Mouse (Mus musculus) embryonic facial prominence, embryonic 15.5 days (tissue): ENCODE measurements at regions not wholly inside any gene's neighbourhood (a gene's known extent, or its start where the extent isn't known, plus 50 kb on each side); places are given as distances from the start of the nearest gene placed in this dataset.
A peak's percentile ranks its signal among the peaks of the same experiment; 100 is the strongest.

Experiments used
- ATAC-seq: fragments of 200-750 bp; cut with Nextera tagmentation; 2 replicates; pipeline ENCODE4 v1.8.0; 2017; ENCODE audit warnings: low read depth, moderate TSS enrichment; ENCODE audit not compliant: insufficient number of reproducible peaks, low FRiP score, low TSS enrichment
- H3K27ac ChIP-seq: fragments of 300-500 bp; sonication (generic); replicated peaks from 2 replicates; pipeline ENCODE4 v1.5.1; 2015; ENCODE audit warnings: mild to moderate bottlenecking, inconsistent platforms
- H3K27me3 ChIP-seq: fragments of 300-500 bp; sonication (generic); 2 replicates; pipeline ENCODE4 v1.6.1; 2015; ENCODE audit warnings: inconsistent platforms
- H3K36me3 ChIP-seq: fragments of 300-500 bp; sonication (generic); 2 replicates; pipeline ENCODE4 v1.6.1; 2015; ENCODE audit warnings: mild to moderate bottlenecking, inconsistent platforms
- H3K4me1 ChIP-seq: fragments of 300-500 bp; sonication (generic); 2 replicates; pipeline ENCODE4 v1.6.1; 2015; ENCODE audit warnings: inconsistent platforms
- H3K4me2 ChIP-seq: fragments of 300-500 bp; sonication (generic); replicated peaks from 2 replicates; pipeline ENCODE4 v1.6.1; 2015; ENCODE audit warnings: mild to moderate bottlenecking, inconsistent platforms
- H3K4me3 ChIP-seq: fragments of 300-500 bp; sonication (generic); replicated peaks from 2 replicates; pipeline ENCODE4 v1.5.1; 2015; ENCODE audit warnings: mild to moderate bottlenecking, inconsistent platforms
- H3K9ac ChIP-seq: fragments of 300-500 bp; sonication (generic); 2 replicates; pipeline ENCODE4 v1.6.1; 2015; ENCODE audit warnings: inconsistent platforms
- H3K9me3 ChIP-seq: fragments of 300-500 bp; sonication (generic); replicated peaks from 2 replicates; pipeline ENCODE4 v1.6.1; 2016; ENCODE audit warnings: inconsistent platforms
- WGBS: fragments of 180-500 bp; shearing (Covaris S2); methylation state at CpG from one replicate; pipeline ENCODE4 v1.1.7; 2015; 5-methylcytosine and 5-hydroxymethylcytosine counted together

DNA sequence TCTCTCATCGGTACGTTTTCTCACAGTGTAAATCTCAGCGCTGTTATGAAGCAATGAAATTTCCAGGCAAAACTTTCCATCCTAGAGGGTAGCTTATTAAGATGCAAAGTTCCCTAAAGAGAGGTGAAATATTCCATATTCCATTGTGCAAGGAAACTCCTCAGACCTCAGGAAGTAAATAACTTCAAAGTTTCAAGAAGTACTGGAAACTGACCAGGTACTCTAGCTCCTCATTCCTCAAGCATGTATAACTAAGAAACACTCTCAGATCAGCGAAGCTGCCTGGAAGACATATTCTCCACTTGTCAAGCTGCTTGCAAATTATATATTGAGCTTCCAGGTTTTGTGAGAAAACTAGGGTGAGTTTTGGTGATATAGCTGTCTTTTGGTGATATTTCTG, 279.8 kb upstream of the Mad2l1 start:
- Histone ChIP-seq H3K4me3 (no peak overlapping the region), H3K4me1 (no peaks in the 10 kb centered on the region), H3K27ac (no peak overlapping the region), H3K36me3 (no peaks in the 10 kb centered on the region), H3K9me3 (no peaks in the 10 kb centered on the region), H3K9ac (no peak overlapping the region), H3K4me2 (no peak overlapping the region), H3K27me3 (no peaks in the 10 kb centered on the region)
- ATAC-seq: no peak
- 84% methylated on average over 4 of the region's 4 CpGs for WGBS

DNA sequence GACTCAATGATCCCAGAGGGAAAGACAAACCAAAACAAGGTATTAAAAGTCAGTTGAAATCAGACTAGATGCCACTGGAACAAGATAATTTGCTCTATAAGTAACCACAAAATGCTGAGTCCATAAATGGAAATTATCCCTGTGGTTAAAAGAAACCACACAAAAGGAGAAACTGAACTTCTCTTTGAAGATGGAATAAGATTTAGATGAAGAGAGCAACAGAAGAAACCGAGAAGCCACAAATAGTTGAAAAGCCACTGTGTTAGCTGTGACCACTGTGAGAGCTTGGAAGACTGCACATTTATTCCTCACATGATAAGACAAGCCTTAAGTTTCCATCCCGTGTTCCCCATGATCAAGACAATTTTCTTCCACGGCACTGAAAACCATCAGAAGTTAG, 271.8 kb upstream of the Mad2l1 start:
- peaks cover 3% of the 10 kb centered on the region for H3K4me1 ChIP-seq
- ATAC-seq: peak; percentile 69
- no peak overlapping the region for H3K4me3 ChIP-seq
- H3K36me3 ChIP-seq: no peaks in the 10 kb centered on the region
- H3K27ac ChIP-seq: peak overlapping the region; percentile 55; the same call in 1 of the 2 replicates
- no peak overlapping the region for H3K4me2 ChIP-seq
- no peak overlapping the region for H3K9ac ChIP-seq
- no peaks in the 10 kb centered on the region for H3K9me3 ChIP-seq
- 38% methylated on average over 3 of the region's 3 CpGs for WGBS
- no peaks in the 10 kb centered on the region for H3K27me3 ChIP-seq

DNA sequence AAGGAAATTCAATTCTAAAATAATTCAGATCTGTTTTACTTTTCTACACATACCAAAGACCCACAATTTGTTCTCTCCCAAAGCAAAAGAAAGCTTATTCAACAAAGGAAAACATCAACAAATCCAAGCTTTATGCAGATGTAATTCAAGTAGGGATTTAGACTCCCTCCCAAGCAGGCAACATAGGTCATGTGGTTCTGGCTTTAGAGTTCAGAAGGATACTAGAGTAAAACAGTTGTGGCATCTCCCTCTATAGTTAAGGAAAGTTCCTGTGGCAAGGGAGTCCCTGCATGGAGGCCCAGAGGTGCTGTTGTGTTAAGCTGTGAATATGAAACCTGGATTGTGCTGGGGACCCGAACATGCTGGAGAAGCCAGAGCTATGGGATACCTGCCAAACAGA, 271.3 kb upstream of the Mad2l1 start:
- peaks cover 3% of the 10 kb centered on the region for H3K4me1 ChIP-seq
- peak overlapping the region; percentile 65 for H3K27ac ChIP-seq
- H3K9ac ChIP-seq: no peak overlapping the region
- peak; percentile 77 for ATAC-seq
- H3K36me3 ChIP-seq: no peaks in the 10 kb centered on the region
- no peak overlapping the region for H3K4me3 ChIP-seq
- H3K9me3 ChIP-seq: no peaks in the 10 kb centered on the region
- WGBS: 38% methylated on average over 1 of the region's 1 CpGs
- H3K4me2 ChIP-seq: no peak overlapping the region
- H3K27me3 ChIP-seq: no peaks in the 10 kb centered on the region

DNA sequence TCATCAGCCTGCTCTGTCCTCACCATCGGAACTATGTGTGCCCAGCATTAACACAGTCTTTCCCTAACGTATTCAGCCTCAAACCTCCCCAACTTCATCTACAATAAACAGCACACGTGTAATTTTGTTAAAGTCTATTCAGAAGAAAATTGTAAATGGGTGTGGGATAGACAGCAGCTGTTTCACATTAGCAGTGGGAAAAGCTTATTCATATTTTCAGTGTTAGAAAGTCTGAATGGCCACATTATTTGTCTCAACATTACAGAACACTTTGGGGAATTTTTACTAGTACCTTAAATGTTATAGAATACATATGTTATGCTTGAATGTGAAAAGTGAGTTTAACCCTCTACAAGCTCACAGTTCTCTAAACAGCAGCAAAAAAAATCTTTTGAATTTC, 266.8 kb upstream of the Mad2l1 start:
- WGBS: 30% methylated on average over 3 of the region's 3 CpGs
- Histone ChIP-seq H3K36me3 (no peaks in the 10 kb centered on the region), H3K27me3 (no peaks in the 10 kb centered on the region), H3K4me2 (no peak overlapping the region), H3K9ac (no peak overlapping the region), H3K4me1 (peaks cover 3% of the 10 kb centered on the region), H3K4me3 (no peak overlapping the region), H3K27ac (0 out of 2 replicates have a peak overlapping the region, but pooled peaks have one; percentile 11), H3K9me3 (no peaks in the 10 kb centered on the region)
- ATAC-seq: no peak

DNA sequence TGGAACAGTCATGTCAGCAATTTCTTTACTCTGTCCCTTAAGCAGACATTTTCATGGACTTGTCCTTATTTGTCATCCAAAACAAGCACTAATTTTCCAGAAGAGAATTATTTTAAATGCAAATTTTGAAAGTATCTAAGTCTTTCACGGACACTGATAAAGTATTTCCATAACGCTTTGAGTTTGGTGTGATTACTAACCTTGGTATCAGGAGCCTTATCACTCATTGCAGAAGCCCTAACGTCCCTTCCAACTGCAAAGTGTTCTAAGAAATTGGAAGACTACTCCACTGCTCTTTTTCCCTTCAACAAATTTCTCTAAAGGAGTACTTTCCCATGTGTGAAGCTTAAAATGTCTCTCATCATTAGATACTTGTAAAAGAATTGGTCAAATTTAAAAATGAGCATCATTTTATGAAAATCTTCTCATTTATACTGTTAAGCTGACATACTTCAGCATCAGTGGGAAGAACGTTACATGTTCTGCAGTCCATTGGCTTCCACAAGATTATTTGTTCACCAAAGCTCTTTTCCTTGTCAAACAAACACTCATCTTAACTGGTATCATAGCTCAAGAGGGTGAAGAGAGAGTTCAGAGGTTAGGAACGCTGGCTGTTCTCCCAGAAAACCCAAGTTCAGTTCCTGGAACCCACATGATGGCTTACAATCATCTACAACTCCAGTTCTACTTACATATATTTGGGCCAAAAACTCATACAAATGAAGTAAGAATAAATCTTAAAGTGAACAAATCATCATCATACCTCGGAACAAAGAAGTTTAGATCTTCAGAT, 263.6 kb upstream of the Mad2l1 start:
- Histone ChIP-seq H3K36me3 (no peaks in the 10 kb centered on the region), H3K27ac (no peak overlapping the region), H3K9ac (no peak overlapping the region), H3K4me3 (no peak overlapping the region), H3K4me2 (no peak overlapping the region), H3K9me3 (no peaks in the 10 kb centered on the region), H3K27me3 (no peaks in the 10 kb centered on the region), H3K4me1 (no peaks in the 10 kb centered on the region; the same call in 1 of the 2 replicates)
- WGBS: 88% methylated on average over 6 of the region's 6 CpGs
- no peak for ATAC-seq

DNA sequence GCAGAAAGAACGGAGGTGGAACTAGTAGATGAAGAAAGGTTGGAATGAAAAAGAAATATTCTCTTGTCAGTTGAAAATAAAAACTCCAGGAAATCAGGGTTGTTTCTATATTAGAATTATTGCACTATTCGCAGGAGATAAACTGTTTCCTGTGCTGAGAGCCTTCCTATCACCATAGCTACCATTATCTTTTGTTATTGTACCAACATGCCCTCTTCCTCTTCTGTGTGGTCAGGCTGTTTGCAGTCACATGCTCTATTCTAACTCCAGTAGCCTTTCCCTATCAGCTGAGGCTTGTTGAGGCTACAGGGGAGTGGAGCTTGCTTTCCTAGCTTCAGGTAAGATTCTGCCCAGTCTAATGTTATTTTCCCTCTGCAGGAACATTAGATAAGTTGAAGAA, 263.0 kb upstream of the Mad2l1 start:
- Histone ChIP-seq H3K9me3 (no peaks in the 10 kb centered on the region), H3K36me3 (no peaks in the 10 kb centered on the region), H3K27ac (no peak overlapping the region), H3K27me3 (no peaks in the 10 kb centered on the region), H3K4me3 (no peak overlapping the region), H3K9ac (no peak overlapping the region), H3K4me2 (no peak overlapping the region), H3K4me1 (no peaks in the 10 kb centered on the region; the same call in 1 of the 2 replicates)
- 85% methylated on average over 2 of the region's 2 CpGs for WGBS
- no peak for ATAC-seq

DNA sequence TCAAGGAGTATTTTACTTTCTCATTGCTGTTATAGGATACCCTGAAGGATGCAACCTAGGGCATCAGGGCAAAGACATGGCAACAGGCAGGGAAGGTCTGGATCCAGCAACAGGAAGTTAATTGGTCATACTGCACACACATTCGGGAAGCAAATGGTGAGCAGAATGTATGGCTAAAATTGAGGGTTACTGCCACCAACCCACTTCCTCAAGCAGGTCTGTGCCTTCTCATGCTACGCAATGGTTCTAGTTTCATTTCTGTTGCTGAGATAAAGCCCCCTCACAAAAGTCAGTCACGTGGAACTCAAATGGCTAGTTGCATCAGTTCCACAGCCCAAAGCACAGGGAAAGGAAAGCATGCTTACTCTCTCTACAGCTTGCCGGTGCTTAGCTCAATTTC, 260.5 kb upstream of the Mad2l1 start:
- Histone ChIP-seq H3K9me3 (no peaks in the 10 kb centered on the region), H3K27me3 (no peaks in the 10 kb centered on the region), H3K4me1 (no peaks in the 10 kb centered on the region), H3K9ac (no peak overlapping the region), H3K4me3 (no peak overlapping the region), H3K27ac (no peak overlapping the region), H3K36me3 (no peaks in the 10 kb centered on the region), H3K4me2 (no peak overlapping the region)
- ATAC-seq: no peak
- 86% methylated on average over 4 of the region's 4 CpGs for WGBS

DNA sequence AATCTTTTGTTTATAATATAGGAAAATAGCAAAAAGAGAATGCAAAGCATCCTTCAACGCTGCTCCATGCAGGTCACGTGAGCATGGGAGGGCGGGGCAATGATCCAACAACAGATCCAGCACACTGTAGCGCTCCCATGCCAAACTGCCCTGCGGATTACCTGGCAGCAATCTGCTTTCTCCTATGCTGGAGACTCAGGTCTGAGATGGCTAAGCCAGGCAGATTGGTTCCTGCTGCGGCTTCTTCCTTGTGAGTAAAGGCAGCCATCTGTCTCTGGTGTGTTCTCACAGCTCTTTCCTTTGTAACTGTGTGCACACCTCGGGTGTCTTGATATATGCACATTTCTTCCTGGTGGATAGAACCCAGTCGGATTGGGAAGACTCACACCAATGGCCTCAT, 254.5 kb upstream of the Mad2l1 start:
- Histone ChIP-seq H3K27ac (no peak overlapping the region), H3K4me1 (no peaks in the 10 kb centered on the region), H3K4me2 (no peak overlapping the region), H3K4me3 (no peak overlapping the region), H3K36me3 (no peaks in the 10 kb centered on the region), H3K9ac (no peak overlapping the region), H3K27me3 (no peaks in the 10 kb centered on the region), H3K9me3 (no peaks in the 10 kb centered on the region)
- no peak for ATAC-seq
- 87% methylated on average over 8 of the region's 8 CpGs for WGBS

DNA sequence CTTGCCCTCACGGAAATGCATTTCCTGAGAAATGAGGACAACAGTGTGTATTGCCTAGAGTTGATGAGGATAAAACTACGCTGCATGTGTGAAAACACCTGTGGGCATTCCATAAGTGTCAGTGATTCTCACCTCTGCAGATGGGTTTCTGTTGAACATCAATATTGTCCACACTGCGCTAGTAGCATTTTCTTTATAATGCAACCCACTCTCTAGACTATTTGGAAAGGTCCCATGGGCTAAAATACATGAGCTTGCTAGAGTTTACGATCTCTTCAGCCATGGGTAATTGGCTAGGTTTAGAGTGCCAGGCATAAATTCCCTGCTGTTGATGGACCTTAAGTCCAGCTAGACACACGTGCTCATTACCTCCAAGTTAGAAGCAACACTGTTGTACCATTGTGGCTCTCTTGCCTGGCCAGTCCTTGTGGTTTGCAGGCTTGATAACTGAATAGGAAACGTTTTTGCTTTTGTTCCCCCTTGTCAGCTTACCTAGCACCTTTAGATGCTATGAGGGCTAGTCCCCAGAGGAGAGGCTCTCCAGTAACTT, 252.5 kb upstream of the Mad2l1 start:
- 85% methylated on average over 6 of the region's 6 CpGs for WGBS
- Histone ChIP-seq H3K36me3 (no peaks in the 10 kb centered on the region), H3K9ac (no peak overlapping the region), H3K9me3 (no peaks in the 10 kb centered on the region), H3K27me3 (no peaks in the 10 kb centered on the region), H3K4me1 (no peaks in the 10 kb centered on the region), H3K4me2 (no peak overlapping the region), H3K4me3 (no peak overlapping the region), H3K27ac (no peak overlapping the region)
- no peak for ATAC-seq

DNA sequence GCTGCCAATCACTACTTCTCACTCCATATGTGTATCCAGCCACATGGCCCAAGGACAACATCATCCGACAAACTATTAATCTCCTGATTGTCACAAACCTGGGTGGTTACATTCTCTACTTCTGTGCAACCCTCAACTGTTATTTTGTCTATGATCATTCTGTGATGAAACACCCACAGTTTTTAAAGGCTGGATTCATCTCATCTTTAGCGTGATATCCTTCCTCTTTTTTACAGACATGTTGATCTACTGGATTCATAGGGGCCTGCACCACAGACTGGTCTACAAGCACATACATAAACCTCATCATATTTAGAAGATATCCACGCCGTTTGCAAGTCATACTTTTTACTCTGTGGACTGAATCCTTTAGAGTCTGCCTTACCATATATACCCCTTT, 251.7 kb upstream of the Mad2l1 start:
- Histone ChIP-seq H3K27ac (no peak overlapping the region), H3K27me3 (no peaks in the 10 kb centered on the region), H3K9ac (no peak overlapping the region), H3K36me3 (no peaks in the 10 kb centered on the region), H3K9me3 (no peaks in the 10 kb centered on the region), H3K4me2 (no peak overlapping the region), H3K4me1 (no peaks in the 10 kb centered on the region), H3K4me3 (no peak overlapping the region)
- no peak for ATAC-seq
- 87% methylated on average over 4 of the region's 4 CpGs for WGBS

DNA sequence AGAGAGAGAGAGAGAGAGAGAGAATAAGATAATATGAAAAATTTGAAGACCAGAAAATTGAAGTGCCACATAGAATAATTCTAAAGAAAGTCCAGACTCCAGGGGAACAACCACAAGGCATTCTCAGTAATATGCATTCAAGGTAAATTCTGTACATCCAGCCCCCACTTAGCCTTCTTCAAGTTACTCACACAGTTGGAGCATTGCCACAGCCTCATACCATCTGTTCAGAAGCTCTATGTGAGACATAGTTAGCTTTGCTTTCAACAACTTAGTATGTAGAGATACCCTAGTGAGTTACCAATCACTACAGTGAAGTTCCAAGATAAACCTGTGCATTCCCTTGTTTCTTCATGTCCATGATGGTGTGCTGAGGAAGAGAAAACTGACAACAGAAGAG, 247.6 kb upstream of the Mad2l1 start:
- H3K9me3 ChIP-seq: no peaks in the 10 kb centered on the region
- no peaks in the 10 kb centered on the region for H3K36me3 ChIP-seq

DNA sequence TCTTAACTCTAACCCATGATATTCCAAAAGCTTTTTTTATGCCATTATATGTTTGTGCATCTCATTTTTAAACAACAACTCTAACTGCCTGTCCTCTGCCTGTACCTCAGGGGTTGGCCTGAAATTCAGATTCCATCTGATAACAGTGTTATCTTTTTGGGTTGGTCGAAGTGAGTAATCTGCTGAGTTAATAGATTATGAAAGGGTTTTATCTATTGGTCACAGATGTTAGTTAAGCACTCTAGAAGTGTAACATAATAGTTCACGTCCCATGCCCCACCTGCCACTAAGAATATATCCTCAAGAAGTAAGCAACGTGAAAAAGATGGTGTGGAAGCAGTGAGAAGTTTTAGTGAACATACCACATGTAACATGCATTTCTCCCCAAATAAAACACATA, 246.0 kb upstream of the Mad2l1 start:
- Histone ChIP-seq H3K4me2 (no peak overlapping the region), H3K9ac (no peak overlapping the region), H3K4me3 (no peak overlapping the region), H3K9me3 (no peaks in the 10 kb centered on the region), H3K27ac (no peak overlapping the region), H3K27me3 (no peaks in the 10 kb centered on the region), H3K36me3 (no peaks in the 10 kb centered on the region), H3K4me1 (no peaks in the 10 kb centered on the region)
- 41% methylated on average over 3 of the region's 3 CpGs for WGBS
- ATAC-seq: no peak

More for the DNA sequence above, 247.6 kb upstream of the Mad2l1 start:
- Histone ChIP-seq H3K27me3 (no peaks in the 10 kb centered on the region), H3K4me1 (no peaks in the 10 kb centered on the region), H3K4me3 (no peak overlapping the region), H3K27ac (no peak overlapping the region), H3K4me2 (no peak overlapping the region), H3K9ac (no peak overlapping the region)
- no peak for ATAC-seq
